Mouse (Mus musculus) heart, postnatal 0 days (tissue): Measurements from ENCODE around the gene Ift52. TPM values are rescaled to one million over a fixed set of nuclear protein-coding genes. Genes with fewer than 3 reads are reported as not detected.

ENCODE experiments used
- ATAC-seq: fragments of 200-750 bp; cut with Nextera tagmentation; 2 replicates; pipeline ENCODE4 v1.8.0; 2017; ENCODE audit warnings: low read depth, moderate number of reproducible peaks, moderate library complexity; ENCODE audit not compliant: insufficient read depth
- DNase-seq: peaks from one replicate; pipeline ENCODE4 v3.0.0-alpha.2; 2016; ENCODE audit warnings: low spot score
- H3K27ac ChIP-seq: fragments of 300-500 bp; sonication (generic); 2 replicates; pipeline ENCODE4 v1.5.1; 2014; ENCODE audit warnings: low read depth, mild to moderate bottlenecking
- H3K27me3 ChIP-seq: fragments of 300-500 bp; sonication (generic); 2 replicates; pipeline ENCODE4 v1.6.1; 2014; ENCODE audit warnings: low read length, mixed read lengths; ENCODE audit not compliant: control insufficient read depth, insufficient read depth
- H3K36me3 ChIP-seq: fragments of 300-500 bp; sonication (generic); replicated peaks from 2 replicates; pipeline ENCODE4 v1.6.1; 2014; ENCODE audit warnings: low read length, mixed read lengths; ENCODE audit not compliant: control insufficient read depth, insufficient read depth
- H3K4me1 ChIP-seq: fragments of 300-500 bp; sonication (generic); 2 replicates; pipeline ENCODE4 v1.6.1; 2014; ENCODE audit warnings: antibody characterized with exemption; ENCODE audit not compliant: control insufficient read depth, insufficient read depth
- H3K4me2 ChIP-seq: fragments of 300-500 bp; sonication (generic); 2 replicates; pipeline ENCODE4 v1.6.1; 2014; ENCODE audit warnings: low read depth, mild to moderate bottlenecking, low read length, moderate library complexity
- H3K4me3 ChIP-seq: fragments of 300-500 bp; sonication (generic); 2 replicates; pipeline ENCODE4 v1.5.1; 2014; ENCODE audit warnings: low read depth, low read length
- H3K9ac ChIP-seq: fragments of 300-500 bp; sonication (generic); replicated peaks from 2 replicates; pipeline ENCODE4 v1.6.1; 2014; ENCODE audit warnings: low read depth, low read length, mixed read lengths
- H3K9me3 ChIP-seq: fragments of 300-500 bp; sonication (generic); replicated peaks from 2 replicates; pipeline ENCODE4 v1.6.1; 2016; ENCODE audit warnings: low read length; ENCODE audit not compliant: control insufficient read depth
- CTCF ChIP-seq: IDR thresholded peaks from 2 replicates; pipeline ENCODE4 v1.5.1; 2016; ENCODE audit warnings: antibody characterized with exemption, control low read depth, low read depth
- EP300 ChIP-seq: IDR thresholded peaks from 2 replicates; pipeline ENCODE4 v1.6.1; 2016; ENCODE audit warnings: antibody characterized with exemption, low read depth
- WGBS: fragments of 180-500 bp; shearing (Covaris S2); extraction: QIAGEN DNeasy Blood & Tissue Kit; methylation state at CpG from one replicate; pipeline ENCODE4 v1.1.7; 2014; 5-methylcytosine and 5-hydroxymethylcytosine counted together
- polyA plus RNA-seq: library from polyadenylated mRNA; unstranded; fragments of >200 nt; fragmentation: Nextera tagmentation; extraction: Ambion mirVana; gene quantifications from 2 replicates; pipeline ENCODE4 v1.2.1, GENCODE M21; 2015
- total RNA-seq: library from RNA; depleted of rRNA; stranded (reverse); fragments of >200 nt; gene quantifications from 2 replicates; pipeline ENCODE4 v1.2.3, GENCODE M21; 2014; ENCODE audit warnings: low replicate concordance

Ift52 gene
- total and polyA plus RNA-seq, 2 experiments from 2014 or later: 18.5 to 31.3 TPM

- no peak overlapping the region for H3K27ac ChIP-seq
- no peak overlapping the region for H3K9ac ChIP-seq
- DNase-seq (no peak), ATAC-seq (no peak)
- H3K4me1 ChIP-seq: peaks cover 20% of the 10 kb centered on the region; the same call in 1 of the 2 replicates
- no peak overlapping the region for H3K4me3 ChIP-seq
- H3K27me3 ChIP-seq: no peaks in the 10 kb centered on the region
- H3K9me3 ChIP-seq: no peaks in the 10 kb centered on the region
- TF ChIP-seq EP300: no peak
- 81% methylated on average over 1 of the region's 1 CpGs for WGBS
- peaks cover 8% of the 10 kb centered on the region for H3K36me3 ChIP-seq
- H3K4me2 ChIP-seq: no peak overlapping the region
Measured at GRCm38 (mm10) chr2:163051691-163052090, 34.5 kb downstream of the Ift52 start.

- Histone ChIP-seq H3K9me3 (no peaks in the 10 kb centered on the region), H3K27ac (no peak overlapping the region), H3K36me3 (peaks cover 4% of the 10 kb centered on the region; the same call in 1 of the 2 replicates), H3K4me2 (no peak overlapping the region), H3K4me1 (peaks cover 20% of the 10 kb centered on the region; the same call in 1 of the 2 replicates), H3K27me3 (no peaks in the 10 kb centered on the region), H3K4me3 (no peak overlapping the region), H3K9ac (no peak overlapping the region)
- 34% methylated on average over 4 of the region's 4 CpGs for WGBS
- TF ChIP-seq CTCF (no peak), EP300 (no peak)
- no peak for ATAC-seq
- no peak for DNase-seq
Measured at GRCm38 (mm10) chr2:163052101-163052500, 34.9 kb downstream of the Ift52 start.

DNA sequence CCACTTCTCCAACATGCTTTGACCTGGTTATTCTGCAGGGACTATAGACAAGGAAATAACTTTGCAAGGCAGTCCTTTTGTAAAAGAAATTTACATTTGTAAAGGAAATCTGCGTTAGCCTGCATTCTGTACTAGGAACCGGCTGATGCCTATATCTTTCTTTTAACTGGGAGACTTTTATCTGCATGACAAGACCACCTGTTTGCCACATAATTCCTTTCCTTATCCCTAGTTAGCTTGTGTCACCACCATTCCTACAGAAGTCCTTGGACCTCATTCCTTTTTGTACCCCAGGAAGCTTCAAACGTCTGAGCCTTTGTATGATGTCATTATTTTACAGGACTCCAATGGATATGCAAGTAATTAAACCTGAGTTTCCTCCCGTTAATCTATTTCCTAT is 35.7 kb downstream of the Ift52 start:
- TF ChIP-seq EP300: no peak
- no peak for TF ChIP-seq CTCF
- DNase-seq (no peak), ATAC-seq (no peak)
- peaks cover 20% of the 10 kb centered on the region; the same call in 1 of the 2 replicates for H3K4me1 ChIP-seq
- H3K36me3 ChIP-seq: no peaks in the 10 kb centered on the region
- no peak overlapping the region for H3K9ac ChIP-seq
- H3K27ac ChIP-seq: no peak overlapping the region
- no peak overlapping the region for H3K4me3 ChIP-seq
- H3K27me3 ChIP-seq: no peaks in the 10 kb centered on the region
- H3K9me3 ChIP-seq: no peaks in the 10 kb centered on the region
- WGBS: 60% methylated on average over 4 of the region's 4 CpGs
- H3K4me2 ChIP-seq: no peak overlapping the region

GRCm38 (mm10) chr2:163054335-163054840 is 37.2 kb downstream of the Ift52 start, which contains the start of gene Mybl2:
Gene Mybl2 (plus strand): TSS chr2:163054687.
- peak within 1 kb of the TSS; percentile 63 for H3K9ac ChIP-seq
- H3K4me3 ChIP-seq: peak within 1 kb of the TSS; percentile 82
- peak within 1 kb of the TSS; percentile 100 for H3K4me2 ChIP-seq
- no peaks in the 10 kb centered on the region for H3K9me3 ChIP-seq
- H3K36me3 ChIP-seq: no peaks in the 10 kb centered on the region
- peak; percentile 100 for ATAC-seq
- under 1% methylated on average over 48 of the region's 48 CpGs for WGBS
- no peaks in the 10 kb centered on the region for H3K27me3 ChIP-seq
- H3K27ac ChIP-seq: no peak within 1 kb of the TSS
- TF ChIP-seq EP300: no peak
- no peak for TF ChIP-seq CTCF
- H3K4me1 ChIP-seq: peaks cover 20% of the 10 kb centered on the region; the same call in 1 of the 2 replicates
- DNase-seq: peak; percentile 96

DNA sequence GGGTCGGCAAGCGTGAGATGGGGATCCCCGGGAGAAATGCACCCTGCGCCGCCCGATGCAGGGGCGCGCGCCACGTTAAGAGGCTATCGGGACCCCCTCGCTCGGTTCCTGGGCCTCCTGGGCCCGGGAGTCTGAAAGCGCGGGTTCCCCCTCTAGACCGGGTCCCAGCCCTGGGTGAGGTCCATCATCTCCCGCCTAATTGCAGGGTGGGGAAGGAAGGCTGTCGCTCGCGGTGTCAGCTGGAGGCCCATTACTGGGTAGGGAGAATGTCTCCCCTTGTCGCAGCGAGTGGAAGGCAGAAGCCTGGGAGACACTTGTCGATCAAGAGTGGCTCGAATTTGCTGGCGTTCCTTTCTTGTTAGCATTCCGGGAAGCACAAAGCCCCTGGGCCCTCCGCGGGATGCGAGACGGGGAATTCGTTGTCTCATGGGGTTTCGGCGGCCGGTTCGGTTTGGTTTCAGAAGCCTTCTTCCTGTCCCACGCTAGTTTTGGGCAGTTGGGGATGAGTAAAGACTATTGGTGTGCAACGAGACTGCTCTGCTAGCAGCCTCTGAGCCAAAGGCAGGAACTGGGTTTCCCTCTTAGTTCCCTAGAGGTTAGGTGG is 37.8 kb downstream of the Ift52 start:
- Histone ChIP-seq H3K4me1 (peaks cover 20% of the 10 kb centered on the region; the same call in 1 of the 2 replicates), H3K9me3 (no peaks in the 10 kb centered on the region), H3K4me3 (peak overlapping the region; percentile 82), H3K4me2 (peak overlapping the region; percentile 100), H3K36me3 (no peaks in the 10 kb centered on the region), H3K9ac (peak overlapping the region; percentile 63), H3K27ac (no peak overlapping the region), H3K27me3 (no peaks in the 10 kb centered on the region)
- TF ChIP-seq EP300 (no peak), CTCF (no peak)
- ATAC-seq (no peak), DNase-seq (no peak)
- WGBS: 0% methylated on average over 38 of the region's 38 CpGs
